Mouse (Mus musculus) myocyte (in vitro differentiated cells): Measurements from ENCODE around the gene Muc1.

Experiments
- POLR2A ChIP-seq: IDR thresholded peaks from one replicate; pipeline ENCODE4 v1.6.1; 2011; ENCODE audit warnings: low read depth, mild to moderate bottlenecking, control low read depth, moderate library complexity; ENCODE audit not compliant: insufficient read length
- USF1 ChIP-seq: IDR thresholded peaks from one replicate; pipeline ENCODE4 v1.6.1; 2011; ENCODE audit warnings: low read depth, mild to moderate bottlenecking, control low read depth, moderate library complexity

DNA sequence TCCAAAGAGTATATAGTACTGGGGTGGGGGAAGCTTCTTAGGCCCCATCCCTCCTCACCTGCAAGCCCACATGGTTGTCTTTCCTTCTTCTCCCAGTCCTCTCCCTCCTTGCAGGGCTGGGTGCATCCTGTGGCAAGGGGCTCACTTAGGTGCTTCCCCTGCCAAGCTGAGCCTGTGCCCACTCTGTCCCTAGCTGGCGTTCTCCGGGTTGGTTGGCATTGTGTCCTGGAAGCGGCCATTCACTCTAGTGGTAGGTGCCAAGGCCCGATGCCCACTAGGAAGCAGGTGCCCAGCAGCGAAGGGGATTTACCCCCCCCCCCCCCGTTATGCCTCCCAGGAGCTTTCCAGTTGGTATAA, 44.9 kb upstream of the Muc1 start:
- TF ChIP-seq POLR2A (no peak), USF1 (no peak)
